Mouse (Mus musculus) olfactory bulb, adult 2 months (tissue): ENCODE measurements around the gene Grhl3.

Experiments used
- CTCF ChIP-seq: fragments of 200-500 bp; IDR thresholded peaks from 2 replicates; pipeline ENCODE4 v1.5.1; 2012; ENCODE audit warnings: low read depth, mild to moderate bottlenecking, low read length, moderate library complexity; ENCODE audit not compliant: insufficient read depth
- POLR2A ChIP-seq: fragments of 200-500 bp; IDR thresholded peaks from 2 replicates; pipeline ENCODE4 v1.6.1; 2012; ENCODE audit warnings: mild to moderate bottlenecking, low read depth, low read length, moderate library complexity; ENCODE audit not compliant: insufficient read depth

DNA sequence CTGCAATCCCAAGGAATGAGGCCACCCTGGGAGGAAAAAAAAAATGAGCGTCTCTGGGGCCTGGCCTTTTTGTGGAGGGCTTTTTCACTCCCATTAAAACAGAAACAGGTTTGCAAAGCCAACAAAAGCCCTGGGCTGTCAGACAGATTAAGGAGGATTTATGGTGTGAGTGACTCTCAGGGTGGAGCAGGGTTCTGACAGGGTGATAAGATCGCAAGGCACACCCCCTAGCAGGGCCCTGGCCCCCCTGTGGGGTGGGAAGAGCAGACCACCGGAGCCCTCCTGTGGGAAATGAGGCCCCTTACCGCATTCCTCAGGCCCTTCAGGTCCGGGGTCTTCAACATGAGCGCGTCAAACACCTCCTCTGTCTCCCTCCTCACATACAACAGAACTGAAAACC, 25.3 kb downstream of the Grhl3 start:
- TF ChIP-seq CTCF (no peak), POLR2A (no peak)
